25 mouse cellular contexts compared by ENCODE assay signal in genomic region chr4:7984814-7985213, GRCm38 (mm10).
"Had no signal": no experiment of that assay in that cellular context is flagged by ENCODE, and none has a peak within 500 bp of the region (broad histone marks: within the 10 kb centered on the region; RNA-seq: fewer than 3 reads in every experiment).

No protein-coding gene starts in this region.

- H3K9ac ChIP-seq: heart, embryonic 12.5 days; hindbrain, embryonic 13.5 days; hindbrain, embryonic 15.5 days; kidney, embryonic 15.5 days; limb, embryonic 13.5 days; limb, embryonic 15.5 days had no signal

- H3K27me3 ChIP-seq: heart, embryonic 12.5 days; hindbrain, embryonic 13.5 days; hindbrain, embryonic 15.5 days; kidney, embryonic 15.5 days; limb, embryonic 13.5 days; limb, embryonic 15.5 days had no signal

- DNase-seq: gastrocnemius, adult 2 months; gastrocnemius, postnatal 10 days; gastrocnemius, postnatal 25 days; heart, adult 18-20 months; heart, postnatal 10 days; heart, postnatal 4 days; kidney, adult 11 months; kidney, adult 2 months; kidney, adult 9 months; kidney, postnatal 14 days; kidney, postnatal 36 days; layer of hippocampus, adult 9-11 months; layer of hippocampus, postnatal 36 days; left cerebral cortex, postnatal 4 days had no signal

- H3K4me2 ChIP-seq: heart, embryonic 12.5 days; hindbrain, embryonic 13.5 days; hindbrain, embryonic 15.5 days; kidney, embryonic 15.5 days; limb, embryonic 13.5 days; limb, embryonic 15.5 days had no signal

- H3K4me1 ChIP-seq: heart, embryonic 10.5 days; heart, embryonic 12.5 days; hindbrain, embryonic 10.5 days; hindbrain, embryonic 13.5 days; hindbrain, embryonic 15.5 days; kidney, embryonic 15.5 days; limb, embryonic 13.5 days; limb, embryonic 15.5 days had no signal

- H3K9me3 ChIP-seq: heart, embryonic 10.5 days; heart, embryonic 12.5 days; hindbrain, embryonic 10.5 days; hindbrain, embryonic 13.5 days; hindbrain, embryonic 15.5 days; kidney, embryonic 15.5 days; limb, embryonic 13.5 days; limb, embryonic 15.5 days had no signal

- ATAC-seq: hindbrain, postnatal 0 days; intestine, embryonic 16.5 days had no signal

- H3K27ac ChIP-seq: gastrocnemius, adult 2 months; heart, embryonic 10.5 days; hindbrain, embryonic 10.5 days; hindbrain, embryonic 13.5 days; hindbrain, embryonic 15.5 days; hindbrain, postnatal 0 days; kidney, embryonic 15.5 days; kidney, postnatal 0 days; limb, embryonic 13.5 days; limb, embryonic 15.5 days had no signal

- H3K36me3 ChIP-seq: heart, embryonic 10.5 days; heart, embryonic 12.5 days; hindbrain, embryonic 10.5 days; hindbrain, embryonic 13.5 days; hindbrain, embryonic 15.5 days; kidney, embryonic 15.5 days; limb, embryonic 13.5 days; limb, embryonic 15.5 days had no signal

- H3K4me3 ChIP-seq: gastrocnemius, adult 2 months; heart, embryonic 10.5 days; heart, embryonic 12.5 days; hindbrain, embryonic 10.5 days; hindbrain, embryonic 13.5 days; hindbrain, embryonic 15.5 days; kidney, embryonic 15.5 days; limb, embryonic 13.5 days; limb, embryonic 15.5 days had no signal
